Mouse (Mus musculus) thymus, postnatal 0 days (tissue): ENCODE results near the gene Fgd6. TPM values are rescaled to one million over a fixed set of nuclear protein-coding genes. Genes with fewer than 3 reads are reported as not detected.

Experiments
- DNase-seq: peaks from one replicate; pipeline ENCODE4 v3.0.0-alpha.2; 2015; ENCODE audit warnings: low spot score
- polyA plus RNA-seq: library from polyadenylated mRNA; unstranded; fragments of >200 nt; fragmentation: Nextera tagmentation; extraction: Ambion mirVana; gene quantifications from 2 replicates; pipeline ENCODE4 v1.2.1, GENCODE M21; 2015

The Fgd6 gene
- polyA plus RNA-seq, 1 experiment from 2014 or later, result 1.5 TPM

DNA sequence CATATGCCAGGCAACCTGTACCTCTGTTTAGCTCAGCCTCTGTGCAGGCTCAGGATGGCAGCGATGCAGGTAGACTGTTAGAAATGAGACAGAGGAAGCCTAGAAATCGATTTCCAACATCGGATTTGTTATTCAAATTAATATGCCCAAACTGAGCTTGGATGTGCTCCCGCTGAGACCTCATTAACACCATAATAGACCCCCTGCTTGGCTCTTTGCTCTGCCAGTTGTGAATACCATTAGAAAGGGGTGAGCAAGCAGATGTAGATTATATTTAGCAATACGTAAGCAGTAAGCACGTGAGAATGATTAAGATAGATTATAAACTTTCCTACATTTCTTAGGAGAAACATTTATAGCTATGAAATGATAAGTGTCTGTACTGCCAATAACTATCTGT is 136.9 kb downstream of the Fgd6 start:
- DNase-seq, result no peak

DNA sequence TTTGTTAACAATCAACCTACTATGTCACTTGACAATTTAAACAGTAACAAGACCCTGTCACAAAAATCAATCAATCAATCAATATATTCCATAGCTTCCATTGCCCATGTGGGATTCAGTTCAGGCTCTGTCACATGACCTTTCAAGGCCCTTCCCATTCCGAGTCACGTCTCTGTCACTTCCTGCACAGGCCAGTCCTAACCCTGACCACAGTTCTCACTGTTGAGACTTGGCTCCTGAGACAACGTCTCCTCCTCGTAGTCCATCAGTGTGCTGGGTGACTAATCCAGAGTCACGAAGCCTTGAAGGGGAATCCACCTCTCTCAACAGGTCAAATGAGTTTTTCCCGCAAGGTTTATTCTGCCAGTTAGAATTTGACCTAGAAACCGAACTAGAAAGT is 138.9 kb downstream of the Fgd6 start:
- DNase-seq, result no peak

DNA sequence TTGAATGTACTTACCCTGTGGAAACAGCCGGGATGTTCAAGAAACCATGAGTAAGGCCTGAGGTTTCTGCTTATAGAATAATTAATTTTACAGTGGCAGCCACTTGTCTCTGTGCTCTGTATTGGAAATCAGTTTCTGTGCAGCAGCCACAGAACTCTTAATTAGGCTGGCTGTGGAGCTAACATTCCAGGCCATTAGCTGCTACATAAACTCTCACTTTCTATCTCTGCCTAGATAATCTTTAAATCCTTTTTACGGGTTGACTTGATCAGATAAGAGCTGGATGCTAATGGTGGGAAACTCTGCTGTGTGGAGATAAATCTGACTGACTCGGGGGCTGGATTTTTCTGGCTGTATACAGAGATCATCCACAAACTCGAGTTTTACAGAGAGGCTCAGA is 147.4 kb downstream of the Fgd6 start:
- DNase-seq, result no peak

Other genes with a start within 250 kb of the Fgd6 start
- gene Usp44, start 204.4 kb upstream of the Fgd6 start, polyA plus RNA-seq, result 3.0 and 3.4 TPM in 2 replicates
- gene Metap2, start 138.9 kb upstream of the Fgd6 start, polyA plus RNA-seq, result 261 and 268 TPM in 2 replicates
- 15.5 and 18.8 TPM in 2 replicates for gene Vezt, start 184 bp upstream of the Fgd6 start, polyA plus RNA-seq
- gene Nr2c1, start 112.0 kb downstream of the Fgd6 start, polyA plus RNA-seq, result 6.4 and 7.1 TPM in 2 replicates
- gene Ndufa12, start 162.7 kb downstream of the Fgd6 start, polyA plus RNA-seq, result 436 and 485 TPM in 2 replicates